Mouse (Mus musculus): ENCODE measurements around the gene Armh3. TPM values are rescaled to one million over a fixed set of nuclear protein-coding genes. Genes with fewer than 3 reads are reported as not detected.

The Armh3 gene
- polyA plus RNA-seq, 1 experiment from 2014 or later = 9.6 TPM

GRCm38 (mm10) chr19:46029652-46030051 is 31.4 kb upstream of the Armh3 start:
- no peak overlapping the region for H3K4me3 ChIP-seq (ENCODE audit: low read depth, low read length)
- 96% methylated on average over 1 of the region's 1 CpGs for WGBS (ENCODE audit: insufficient replicate concordance)
- ATAC-seq (replicated peaks; ENCODE audit: insufficient number of reproducible peaks, low FRiP score, low TSS enrichment) = no peak
- H3K36me3 ChIP-seq (ENCODE audit: control insufficient read depth, insufficient read depth, low read length) = peaks cover 32% of the 10 kb centered on the region
- no peak overlapping the region for H3K9ac ChIP-seq (ENCODE audit: low read depth, low read length)
- peaks cover 3% of the 10 kb centered on the region; the same call in 1 of the 2 replicates for H3K4me1 ChIP-seq (ENCODE audit: control insufficient read depth, insufficient read depth, low read length)
- H3K27ac ChIP-seq (ENCODE audit: low read depth, low read length) = no peak overlapping the region
- no peaks in the 10 kb centered on the region for H3K9me3 ChIP-seq (replicated peaks; ENCODE audit: control insufficient read depth, low read length)
- no peaks in the 10 kb centered on the region for H3K27me3 ChIP-seq (ENCODE audit: control insufficient read depth, insufficient read depth, low read length)
- no peak overlapping the region for H3K4me2 ChIP-seq

DNA sequence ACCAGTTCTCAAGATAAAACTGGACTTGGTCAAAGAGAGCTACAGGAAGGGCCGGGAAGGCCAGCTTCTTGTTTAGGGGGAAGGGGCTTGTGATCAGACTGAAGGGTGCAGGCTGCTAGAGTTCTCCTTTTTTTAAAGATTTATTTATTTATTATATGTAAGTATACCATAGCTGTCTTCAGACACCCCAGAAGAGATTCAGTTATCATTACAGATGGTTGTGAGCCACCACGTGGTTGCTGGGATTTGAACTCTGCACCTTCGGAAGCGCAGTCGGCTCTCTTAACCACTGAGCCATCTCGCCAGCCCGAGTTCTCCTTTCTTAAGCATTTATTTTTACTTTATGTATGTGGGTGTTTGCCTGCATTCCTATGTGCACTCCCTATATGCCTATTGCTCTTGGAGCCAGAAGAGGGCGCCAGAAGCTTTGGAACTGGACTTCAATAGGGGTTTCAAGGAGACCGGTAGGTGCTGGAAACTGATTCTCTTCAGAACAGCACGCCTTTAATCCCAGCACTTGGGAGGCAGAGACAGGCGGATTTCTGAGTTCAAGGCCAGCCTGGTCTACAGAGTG is 30.5 kb upstream of the Armh3 start:
- Histone ChIP-seq H3K27ac (ENCODE audit: low read depth, low read length) (no peak overlapping the region), H3K4me3 (ENCODE audit: low read depth, low read length) (no peak overlapping the region), H3K4me2 (no peak overlapping the region), H3K9ac (ENCODE audit: low read depth, low read length) (no peak overlapping the region), H3K27me3 (ENCODE audit: control insufficient read depth, insufficient read depth, low read length) (no peaks in the 10 kb centered on the region), H3K36me3 (ENCODE audit: control insufficient read depth, insufficient read depth, low read length) (peaks cover 24% of the 10 kb centered on the region), H3K9me3 (replicated peaks; ENCODE audit: control insufficient read depth, low read length) (no peaks in the 10 kb centered on the region), H3K4me1 (ENCODE audit: control insufficient read depth, insufficient read depth, low read length) (peaks cover 3% of the 10 kb centered on the region; the same call in 1 of the 2 replicates)
- WGBS (ENCODE audit: insufficient replicate concordance) = 68% methylated on average over 11 of the region's 11 CpGs
- no peak for ATAC-seq (replicated peaks; ENCODE audit: insufficient number of reproducible peaks, low FRiP score, low TSS enrichment)

- peak; percentile 44; the same call in 1 of the 2 replicates for ATAC-seq (replicated peaks; ENCODE audit: insufficient number of reproducible peaks, low FRiP score, low TSS enrichment)
- peaks cover 6% of the 10 kb centered on the region for H3K36me3 ChIP-seq (ENCODE audit: control insufficient read depth, insufficient read depth, low read length)
- H3K9me3 ChIP-seq (replicated peaks; ENCODE audit: control insufficient read depth, low read length) = no peaks in the 10 kb centered on the region
- 44% methylated on average over 8 of the region's 8 CpGs for WGBS (ENCODE audit: insufficient replicate concordance)
- H3K27me3 ChIP-seq (ENCODE audit: control insufficient read depth, insufficient read depth, low read length) = no peaks in the 10 kb centered on the region
- H3K9ac ChIP-seq (ENCODE audit: low read depth, low read length) = no peak overlapping the region
- H3K4me3 ChIP-seq (ENCODE audit: low read depth, low read length) = no peak overlapping the region
- H3K4me1 ChIP-seq (ENCODE audit: control insufficient read depth, insufficient read depth, low read length) = peaks cover 3% of the 10 kb centered on the region; the same call in 1 of the 2 replicates
- 0 out of 2 replicates have a peak overlapping the region, but pooled peaks have one; percentile 4 for H3K4me2 ChIP-seq
- H3K27ac ChIP-seq (ENCODE audit: low read depth, low read length) = no peak overlapping the region
Observed at GRCm38 (mm10) chr19:46026567-46026966, 28.3 kb upstream of the Armh3 start.

DNA sequence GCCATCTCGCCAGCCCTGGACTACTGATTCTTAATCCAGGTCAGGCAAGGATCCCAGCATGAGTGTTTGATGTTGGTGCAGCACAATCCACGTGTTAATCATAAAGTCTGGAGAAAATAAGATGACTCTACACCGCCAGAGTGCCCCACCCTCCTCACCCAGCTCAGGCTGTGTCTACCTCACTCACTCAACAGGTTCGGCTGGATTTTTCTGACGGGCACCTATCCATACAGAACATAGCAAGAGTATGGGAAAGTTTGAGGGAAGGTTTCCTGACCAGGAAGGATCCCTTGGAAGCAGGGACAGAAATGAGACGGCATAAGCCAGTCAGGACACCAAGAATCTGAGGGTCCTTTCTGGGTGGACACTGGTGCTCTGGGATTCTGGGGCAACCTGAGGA is 26.7 kb upstream of the Armh3 start:
- H3K36me3 ChIP-seq (ENCODE audit: control insufficient read depth, insufficient read depth, low read length) = no peaks in the 10 kb centered on the region
- H3K4me2 ChIP-seq = no peak overlapping the region
- H3K9me3 ChIP-seq (replicated peaks; ENCODE audit: control insufficient read depth, low read length) = no peaks in the 10 kb centered on the region
- H3K27me3 ChIP-seq (ENCODE audit: control insufficient read depth, insufficient read depth, low read length) = no peaks in the 10 kb centered on the region
- 77% methylated on average over 6 of the region's 6 CpGs for WGBS (ENCODE audit: insufficient replicate concordance)
- ATAC-seq (replicated peaks; ENCODE audit: insufficient number of reproducible peaks, low FRiP score, low TSS enrichment) = no peak
- H3K9ac ChIP-seq (ENCODE audit: low read depth, low read length) = no peak overlapping the region
- no peak overlapping the region for H3K27ac ChIP-seq (ENCODE audit: low read depth, low read length)
- H3K4me1 ChIP-seq (ENCODE audit: control insufficient read depth, insufficient read depth, low read length) = peaks cover 3% of the 10 kb centered on the region; the same call in 1 of the 2 replicates
- H3K4me3 ChIP-seq (ENCODE audit: low read depth, low read length) = no peak overlapping the region

- WGBS (ENCODE audit: insufficient replicate concordance) = 67% methylated on average over 2 of the region's 2 CpGs
Observed at GRCm38 (mm10) chr19:46016023-46016422, 17.7 kb upstream of the Armh3 start.

GRCm38 (mm10) chr19:46014572-46015178 is 16.4 kb upstream of the Armh3 start:
- no peaks in the 10 kb centered on the region for H3K4me1 ChIP-seq (ENCODE audit: control insufficient read depth, insufficient read depth, low read length)
- H3K27me3 ChIP-seq (ENCODE audit: control insufficient read depth, insufficient read depth, low read length) = no peaks in the 10 kb centered on the region
- WGBS (ENCODE audit: insufficient replicate concordance) = 32% methylated on average over 12 of the region's 12 CpGs
- H3K4me3 ChIP-seq (ENCODE audit: low read depth, low read length) = no peak overlapping the region
- H3K36me3 ChIP-seq (ENCODE audit: control insufficient read depth, insufficient read depth, low read length) = no peaks in the 10 kb centered on the region
- no peak for ATAC-seq (replicated peaks; ENCODE audit: insufficient number of reproducible peaks, low FRiP score, low TSS enrichment)
- H3K4me2 ChIP-seq = no peak overlapping the region
- no peak overlapping the region for H3K27ac ChIP-seq (ENCODE audit: low read depth, low read length)
- no peaks in the 10 kb centered on the region for H3K9me3 ChIP-seq (replicated peaks; ENCODE audit: control insufficient read depth, low read length)
- no peak overlapping the region for H3K9ac ChIP-seq (ENCODE audit: low read depth, low read length)

More at GRCm38 (mm10) chr19:46016023-46016422, 17.7 kb upstream of the Armh3 start:
- no peaks in the 10 kb centered on the region for H3K36me3 ChIP-seq (ENCODE audit: control insufficient read depth, insufficient read depth, low read length)
- no peak overlapping the region for H3K4me3 ChIP-seq (ENCODE audit: low read depth, low read length)
- no peaks in the 10 kb centered on the region for H3K4me1 ChIP-seq (ENCODE audit: control insufficient read depth, insufficient read depth, low read length)
- H3K9me3 ChIP-seq (replicated peaks; ENCODE audit: control insufficient read depth, low read length) = no peaks in the 10 kb centered on the region
- H3K4me2 ChIP-seq = no peak overlapping the region
- no peak overlapping the region for H3K9ac ChIP-seq (ENCODE audit: low read depth, low read length)
- H3K27me3 ChIP-seq (ENCODE audit: control insufficient read depth, insufficient read depth, low read length) = no peaks in the 10 kb centered on the region
- H3K27ac ChIP-seq (ENCODE audit: low read depth, low read length) = no peak overlapping the region
- no peak for ATAC-seq (replicated peaks; ENCODE audit: insufficient number of reproducible peaks, low FRiP score, low TSS enrichment)

GRCm38 (mm10) chr19:46005680-46006079 is 7.4 kb upstream of the Armh3 start:
- no peaks in the 10 kb centered on the region for H3K9me3 ChIP-seq (replicated peaks; ENCODE audit: control insufficient read depth, low read length)
- no peak overlapping the region for H3K27ac ChIP-seq (ENCODE audit: low read depth, low read length)
- no peaks in the 10 kb centered on the region; the same call in 1 of the 2 replicates for H3K36me3 ChIP-seq (ENCODE audit: control insufficient read depth, insufficient read depth, low read length)
- 85% methylated on average over 7 of the region's 7 CpGs for WGBS (ENCODE audit: insufficient replicate concordance)
- 0 out of 2 replicates have a peak, but pooled peaks cover 2% of the 10 kb centered on the region for H3K27me3 ChIP-seq (ENCODE audit: control insufficient read depth, insufficient read depth, low read length)
- no peak overlapping the region for H3K4me3 ChIP-seq (ENCODE audit: low read depth, low read length)
- peaks cover 10% of the 10 kb centered on the region for H3K4me1 ChIP-seq (ENCODE audit: control insufficient read depth, insufficient read depth, low read length)
- no peak for ATAC-seq (replicated peaks; ENCODE audit: insufficient number of reproducible peaks, low FRiP score, low TSS enrichment)
- no peak overlapping the region for H3K4me2 ChIP-seq
- peak overlapping the region; percentile 34; the same call in 1 of the 2 replicates for H3K9ac ChIP-seq (ENCODE audit: low read depth, low read length)

DNA sequence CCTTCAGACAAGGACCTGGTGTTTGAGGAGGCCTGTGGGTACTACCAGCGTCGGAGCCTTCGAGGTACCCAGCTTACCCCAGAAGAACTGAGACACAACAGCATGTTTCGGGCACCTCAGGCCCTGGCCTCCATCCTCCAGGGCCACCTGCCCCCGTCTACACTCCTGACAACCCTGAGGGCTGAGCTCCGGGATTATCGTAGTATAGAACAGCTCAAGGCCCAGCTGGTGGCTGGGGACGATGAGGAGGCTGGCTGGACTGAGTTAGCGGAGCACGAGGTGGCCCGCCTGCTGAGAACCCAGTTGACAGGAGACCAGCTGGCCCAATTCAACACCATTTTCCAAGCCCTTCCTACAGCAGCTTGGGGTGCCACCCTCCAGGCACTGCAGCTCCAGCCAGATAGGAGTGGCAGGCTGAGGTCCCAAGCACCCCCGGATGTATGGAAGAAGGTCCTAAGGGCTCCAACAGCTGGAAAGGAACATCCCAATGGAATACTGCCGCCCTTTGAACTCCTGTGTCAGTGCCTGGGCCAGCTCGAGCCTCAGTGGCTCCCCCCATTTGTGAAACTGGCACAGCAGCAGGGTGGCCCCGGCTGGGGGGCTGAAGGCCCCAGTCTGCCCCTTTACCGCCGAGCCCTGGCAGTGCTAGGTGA is 6.7 kb upstream of the Armh3 start:
- no peak overlapping the region for H3K27ac ChIP-seq (ENCODE audit: low read depth, low read length)
- peaks cover 10% of the 10 kb centered on the region for H3K4me1 ChIP-seq (ENCODE audit: control insufficient read depth, insufficient read depth, low read length)
- no peaks in the 10 kb centered on the region for H3K9me3 ChIP-seq (replicated peaks; ENCODE audit: control insufficient read depth, low read length)
- H3K4me2 ChIP-seq = no peak overlapping the region; the same call in 1 of the 2 replicates
- no peak for ATAC-seq (replicated peaks; ENCODE audit: insufficient number of reproducible peaks, low FRiP score, low TSS enrichment)
- H3K9ac ChIP-seq (ENCODE audit: low read depth, low read length) = no peak overlapping the region
- no peaks in the 10 kb centered on the region; the same call in 1 of the 2 replicates for H3K36me3 ChIP-seq (ENCODE audit: control insufficient read depth, insufficient read depth, low read length)
- H3K27me3 ChIP-seq (ENCODE audit: control insufficient read depth, insufficient read depth, low read length) = 0 out of 2 replicates have a peak, but pooled peaks cover 2% of the 10 kb centered on the region
- H3K4me3 ChIP-seq (ENCODE audit: low read depth, low read length) = no peak overlapping the region
- 72% methylated on average over 17 of the region's 17 CpGs for WGBS (ENCODE audit: insufficient replicate concordance)
